Mouse (Mus musculus): ENCODE measurements around the gene Adamts8.

Gene Adamts8

DNA sequence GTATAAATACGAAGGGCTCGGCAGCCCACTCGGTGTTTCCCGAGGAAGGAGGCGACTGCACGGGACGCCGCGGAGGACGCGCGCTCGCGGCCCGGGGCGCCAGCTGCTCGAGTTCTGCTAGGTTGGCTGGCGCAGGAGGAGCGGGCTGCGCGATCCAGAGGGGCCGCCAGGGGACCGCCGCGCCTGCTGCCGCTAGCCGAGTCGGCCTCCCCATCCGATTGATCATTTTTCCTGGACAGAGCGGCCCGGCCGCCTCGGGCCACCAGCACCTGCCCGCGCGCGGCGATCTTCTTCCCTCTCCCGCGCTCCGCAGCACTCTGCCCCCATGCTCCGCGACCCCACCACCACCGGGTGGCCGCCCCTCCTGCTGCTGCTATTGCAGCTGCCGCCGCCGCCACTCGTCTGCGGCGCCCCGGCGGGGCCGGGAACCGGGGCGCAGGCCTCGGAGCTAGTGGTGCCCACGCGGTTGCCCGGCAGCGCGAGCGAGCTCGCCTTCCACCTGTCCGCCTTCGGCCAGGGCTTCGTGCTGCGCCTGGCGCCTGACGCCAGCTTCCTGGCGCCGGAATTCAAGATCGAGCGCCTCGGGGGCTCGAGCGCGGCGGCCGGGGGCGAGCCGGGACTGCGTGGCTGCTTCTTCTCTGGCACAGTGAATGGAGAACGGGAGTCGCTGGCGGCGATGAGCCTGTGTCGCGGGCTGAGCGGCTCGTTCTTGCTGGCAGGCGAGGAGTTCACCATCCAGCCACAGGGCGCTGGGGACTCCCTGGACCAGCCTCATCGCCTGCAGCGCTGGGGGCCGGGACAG is at the start of gene Adamts8:
Gene Adamts8 (plus strand): TSS at position 51 of the 802 bp plus-strand sequence.
- no peak for DNase-seq (ENCODE audit: low read depth, low spot score)

DNA sequence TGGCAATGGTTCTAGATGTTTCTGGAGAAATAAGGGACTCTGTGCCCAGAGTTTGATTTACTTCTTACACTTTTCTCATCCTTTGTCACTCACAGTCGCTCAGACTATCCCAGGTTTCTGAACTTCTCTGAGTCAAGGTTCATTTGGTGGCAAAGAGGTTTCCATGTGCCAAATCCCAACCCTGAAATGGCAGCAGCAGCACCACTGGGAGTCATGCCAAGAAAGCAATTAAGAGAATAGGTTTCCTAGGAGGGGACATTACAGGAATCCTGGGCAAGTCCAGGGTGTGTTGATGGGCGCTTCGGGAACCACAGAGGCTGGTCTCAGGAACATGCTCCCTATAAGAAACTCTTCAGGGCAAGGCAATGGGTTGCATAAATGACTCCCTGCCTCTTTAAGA is 46.7 kb upstream of the Adamts8 start:
- DNase-seq (ENCODE audit: low read depth, low spot score) = no peak

DNA sequence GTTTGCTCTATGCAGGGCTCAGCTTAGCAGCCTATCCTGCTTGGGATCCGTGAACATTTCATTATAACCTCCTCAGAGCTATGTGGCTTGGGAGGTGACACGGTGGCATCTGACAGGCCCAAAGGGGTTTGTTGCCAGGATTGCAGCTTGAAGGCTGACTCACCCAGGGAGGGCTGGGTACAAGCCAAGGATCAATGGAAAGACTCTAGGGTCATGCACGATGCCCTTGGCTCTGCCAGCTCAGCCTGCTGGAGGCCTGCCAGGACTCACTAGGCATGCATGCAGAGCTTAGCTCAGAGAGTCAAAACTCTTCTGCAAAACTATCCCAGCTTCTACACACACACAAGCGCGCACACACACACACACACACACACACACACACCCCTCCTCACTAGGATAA is 45.6 kb upstream of the Adamts8 start:
- DNase-seq (ENCODE audit: low read depth, low spot score) = no peak

DNA sequence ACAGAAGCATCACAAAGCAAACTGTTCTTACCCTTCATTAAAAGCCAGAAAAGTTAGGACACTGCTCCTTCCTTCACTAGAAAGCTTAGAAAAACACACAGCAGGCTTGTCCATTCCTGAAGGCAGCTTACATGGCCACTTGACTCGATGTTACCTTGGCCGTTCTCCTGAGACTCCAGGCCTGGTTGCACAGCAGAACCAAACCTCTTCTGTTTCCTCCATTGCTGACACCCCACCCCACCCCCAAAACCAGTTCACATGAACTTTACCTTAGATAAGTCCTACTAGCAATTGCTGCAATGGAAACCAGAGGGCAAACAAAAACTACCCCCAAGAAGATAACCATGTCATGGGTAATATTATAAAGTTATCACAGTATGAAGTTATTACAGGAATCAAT is 45.2 kb upstream of the Adamts8 start:
- DNase-seq (ENCODE audit: low read depth, low spot score) = no peak

DNA sequence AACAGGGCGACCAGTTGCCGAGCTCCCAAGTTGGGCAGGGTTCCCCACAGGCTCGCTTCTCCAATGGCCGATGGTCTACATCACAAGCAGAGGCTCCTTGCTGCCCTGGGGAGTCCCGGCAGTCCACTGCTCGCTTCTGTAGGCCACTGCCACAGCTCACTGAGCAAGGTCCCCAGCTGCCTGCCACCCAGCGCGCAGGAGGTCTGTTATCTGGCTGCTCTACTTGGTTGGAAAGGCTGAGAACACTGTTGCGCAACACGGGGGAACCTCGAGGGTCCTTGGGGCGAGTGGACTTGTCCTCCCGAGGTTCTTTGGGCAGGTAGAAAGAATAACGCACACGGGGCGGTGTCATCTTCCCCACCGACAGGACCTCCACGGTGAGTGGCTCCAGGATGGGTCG is 40.2 kb upstream of the Adamts8 start:
- DNase-seq (ENCODE audit: low read depth, low spot score) = no peak

DNA sequence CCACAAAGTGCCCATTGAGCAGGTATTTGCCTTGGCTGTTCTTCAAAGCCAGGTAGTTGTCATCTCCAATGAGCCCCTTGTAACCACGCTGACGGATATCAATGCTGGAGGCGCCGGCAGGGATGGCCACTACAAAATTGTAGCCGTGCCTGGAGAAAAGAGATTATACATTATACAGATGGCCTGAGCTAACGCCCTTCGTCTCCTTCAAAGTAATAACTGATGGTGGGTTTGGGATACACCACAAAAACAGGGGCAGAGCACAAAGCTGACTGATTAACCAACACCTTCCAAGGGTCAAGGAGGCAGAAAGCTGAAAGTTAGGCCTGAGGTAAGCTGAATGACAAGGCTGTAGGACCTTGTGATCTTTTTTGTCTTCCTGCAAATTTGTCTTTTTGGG is 39.7 kb upstream of the Adamts8 start:
- no peak for DNase-seq (ENCODE audit: low read depth, low spot score)

DNA sequence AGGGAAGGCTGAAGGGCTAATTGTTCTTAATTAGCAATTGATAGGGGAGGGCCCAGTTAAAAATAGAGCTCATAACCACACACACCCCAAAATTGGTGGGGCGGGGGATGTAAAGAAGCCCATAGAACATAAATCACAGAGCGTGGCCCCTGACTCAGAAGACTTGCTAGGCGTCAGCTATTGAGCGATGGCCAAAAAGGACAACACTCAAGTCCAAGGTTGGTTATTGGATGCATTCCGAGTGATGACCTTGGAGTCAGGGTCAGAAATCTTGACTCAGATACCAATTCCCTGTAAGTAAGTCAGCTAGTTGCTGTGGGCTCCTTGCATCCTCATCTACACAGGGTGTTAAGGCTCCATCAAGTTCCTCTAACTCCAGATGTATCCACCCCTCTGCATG is 39.1 kb upstream of the Adamts8 start:
- DNase-seq (ENCODE audit: low read depth, low spot score) = no peak

DNA sequence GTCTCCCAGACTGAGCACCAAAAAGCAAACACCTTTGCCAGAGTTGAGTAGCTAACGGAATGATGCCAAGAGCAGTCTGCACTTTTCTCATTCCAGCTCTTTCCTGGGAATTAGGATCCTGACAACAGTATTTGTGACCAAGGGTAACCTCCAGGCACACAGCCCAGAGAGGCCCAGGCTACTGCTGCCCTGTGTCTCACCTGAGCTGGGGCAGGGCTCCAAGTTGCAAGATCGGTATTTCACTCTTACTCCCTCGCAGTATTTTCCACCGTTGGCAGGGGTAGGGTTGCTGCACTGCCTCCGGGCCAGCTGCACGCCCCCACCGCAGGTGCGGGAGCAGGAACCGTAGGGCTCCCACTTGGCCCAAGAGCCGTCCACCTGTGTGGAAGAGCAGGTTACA is 36.5 kb upstream of the Adamts8 start:
- no peak for DNase-seq (ENCODE audit: low read depth, low spot score)

DNA sequence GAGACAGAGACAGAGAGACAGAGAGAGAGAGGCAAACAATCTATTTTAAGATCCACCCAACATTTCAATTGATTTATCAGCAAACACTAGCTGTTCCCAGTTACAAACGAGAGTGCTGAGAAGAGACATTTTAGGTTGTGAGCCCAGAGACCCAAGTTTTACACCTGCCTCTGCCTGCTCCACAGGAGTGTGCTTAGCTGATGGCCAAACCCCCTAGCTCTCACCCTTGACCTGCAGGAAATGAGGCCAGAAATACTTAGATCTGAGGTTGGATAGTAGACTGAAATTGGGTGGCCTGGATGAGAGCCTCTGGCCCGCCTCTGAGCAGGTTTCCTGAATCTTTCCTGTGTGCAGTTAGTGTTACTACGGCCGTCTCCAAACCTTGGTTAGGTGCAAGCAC is 35.9 kb upstream of the Adamts8 start:
- no peak for DNase-seq (ENCODE audit: low read depth, low spot score)

DNA sequence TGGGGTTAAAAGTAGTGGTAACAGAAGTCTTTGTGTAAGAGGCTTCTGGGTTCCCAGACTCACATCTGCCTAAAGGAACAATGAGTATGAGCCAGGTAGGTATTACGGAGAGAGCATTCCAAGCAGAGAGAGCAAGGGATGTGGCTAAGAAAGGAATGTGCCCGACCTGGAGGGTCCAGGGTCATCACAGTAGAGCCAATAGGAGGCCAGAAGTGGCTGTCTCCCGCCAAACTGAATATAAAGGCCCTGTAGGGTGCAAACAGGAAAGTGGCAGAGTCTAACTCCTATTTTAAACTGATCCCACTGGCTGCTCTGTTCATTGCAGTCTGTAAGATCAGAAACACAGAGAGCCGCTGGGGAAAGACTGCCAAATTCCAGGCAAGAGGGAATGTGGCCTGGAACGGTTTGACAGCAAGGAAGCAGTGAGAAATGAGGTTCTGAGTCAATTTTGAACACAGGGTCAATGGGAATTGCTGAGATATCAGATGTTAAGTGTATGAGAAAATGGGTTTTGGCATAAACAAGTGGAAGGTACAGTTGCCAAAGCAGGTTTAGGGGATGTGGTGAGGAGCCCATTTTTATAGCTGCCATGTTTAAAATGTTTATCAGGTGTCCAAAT is 34.6 kb upstream of the Adamts8 start:
- DNase-seq (ENCODE audit: low read depth, low spot score) = no peak

DNA sequence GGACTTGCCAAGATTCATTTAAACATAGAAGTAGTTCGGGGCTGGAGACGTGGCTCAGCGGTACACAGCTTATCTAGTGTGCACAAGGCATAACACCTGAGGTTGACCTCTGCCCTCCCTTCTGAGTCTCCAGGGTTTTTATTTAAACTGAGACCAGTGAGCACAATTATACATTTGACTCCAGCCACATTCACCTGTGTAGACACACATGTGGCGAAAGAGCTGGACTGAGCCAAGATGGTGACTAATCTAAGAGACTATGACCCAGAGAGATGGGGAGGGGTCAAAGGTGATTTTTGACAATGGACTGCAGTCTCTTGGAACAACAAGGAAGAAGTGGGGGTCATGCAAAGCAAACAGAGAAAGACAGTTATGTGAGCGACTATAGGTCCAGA is 34.1 kb upstream of the Adamts8 start:
- DNase-seq (ENCODE audit: low read depth, low spot score) = no peak

DNA sequence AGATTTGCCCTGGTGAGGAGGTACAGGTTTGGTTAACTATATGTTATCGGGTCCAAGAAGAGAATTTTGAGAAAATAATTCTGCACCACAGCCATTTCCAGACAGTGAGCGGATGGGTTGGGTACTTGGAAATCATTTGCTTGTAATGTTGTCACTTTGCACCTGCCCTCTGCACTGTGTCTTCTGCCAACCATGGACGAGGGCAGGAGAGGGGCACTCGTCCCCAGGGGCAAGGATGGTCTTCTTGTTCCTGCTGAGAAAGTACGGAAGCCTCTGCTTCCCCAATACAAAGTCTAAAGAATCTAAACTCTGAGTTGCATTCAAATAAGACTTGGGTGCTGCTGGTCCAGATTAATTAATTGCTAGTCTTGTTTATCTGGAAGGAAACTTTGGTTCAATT is 33.4 kb upstream of the Adamts8 start:
- DNase-seq (ENCODE audit: low read depth, low spot score) = no peak

DNA sequence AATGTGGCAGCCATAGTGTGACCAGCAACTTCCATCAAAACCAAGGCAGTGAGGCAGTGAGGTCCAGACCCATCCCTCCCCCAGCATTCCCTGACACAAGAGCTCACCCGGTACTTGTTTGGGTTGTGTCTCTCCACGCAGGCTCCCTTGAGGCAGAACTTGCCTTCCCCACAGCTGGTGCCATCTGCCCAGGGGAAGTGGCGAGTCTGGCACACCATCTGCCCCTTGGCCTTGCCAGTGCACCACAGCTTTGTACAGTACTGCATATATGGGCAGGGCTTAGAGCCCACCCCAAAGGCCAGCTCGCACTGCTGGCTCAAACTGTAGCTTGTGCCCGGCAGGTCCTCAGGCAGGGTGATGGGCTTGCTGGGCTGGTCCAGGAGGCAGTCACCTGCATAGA is 31.9 kb upstream of the Adamts8 start:
- DNase-seq (ENCODE audit: low read depth, low spot score) = no peak

DNA sequence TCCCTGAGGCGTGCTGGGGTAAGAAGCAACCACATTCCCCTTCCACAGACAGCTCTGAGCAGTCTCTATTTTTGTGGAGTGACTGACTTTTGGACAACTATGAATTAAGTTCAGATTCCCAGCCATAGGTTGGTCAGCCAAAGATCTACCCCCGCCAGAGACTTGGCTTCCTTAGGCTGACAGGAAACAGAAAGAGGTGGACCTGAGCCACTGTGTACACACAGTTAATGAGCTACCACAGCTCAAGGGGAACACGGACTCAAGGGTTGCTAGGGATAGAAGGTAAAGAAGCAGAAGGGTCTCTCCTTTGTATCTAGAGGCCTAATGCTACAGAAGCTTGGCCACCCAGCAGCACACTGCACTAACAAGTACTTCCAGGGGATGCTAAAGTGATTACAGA is 30.2 kb upstream of the Adamts8 start:
- DNase-seq (ENCODE audit: low read depth, low spot score) = no peak

DNA sequence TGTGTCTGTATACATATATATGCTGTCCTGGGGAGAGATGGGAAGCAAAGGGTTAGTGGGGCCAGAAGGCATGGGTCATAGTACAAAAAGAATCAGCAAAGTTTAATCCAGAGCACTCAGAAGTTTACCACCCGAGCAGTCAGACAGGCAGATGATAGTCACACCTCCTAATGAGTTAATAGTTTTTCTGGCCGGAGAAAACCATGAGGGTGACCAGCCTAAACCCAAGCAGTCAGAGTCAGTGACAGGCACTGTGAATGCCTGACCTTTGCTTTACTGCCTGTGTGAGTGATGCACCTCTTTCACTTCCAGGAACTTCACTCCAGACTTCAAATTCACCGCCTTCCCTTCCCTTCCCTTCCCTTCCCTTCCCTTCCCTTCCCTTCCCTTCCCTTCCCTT is 28.9 kb upstream of the Adamts8 start:
- no peak for DNase-seq (ENCODE audit: low read depth, low spot score)

DNA sequence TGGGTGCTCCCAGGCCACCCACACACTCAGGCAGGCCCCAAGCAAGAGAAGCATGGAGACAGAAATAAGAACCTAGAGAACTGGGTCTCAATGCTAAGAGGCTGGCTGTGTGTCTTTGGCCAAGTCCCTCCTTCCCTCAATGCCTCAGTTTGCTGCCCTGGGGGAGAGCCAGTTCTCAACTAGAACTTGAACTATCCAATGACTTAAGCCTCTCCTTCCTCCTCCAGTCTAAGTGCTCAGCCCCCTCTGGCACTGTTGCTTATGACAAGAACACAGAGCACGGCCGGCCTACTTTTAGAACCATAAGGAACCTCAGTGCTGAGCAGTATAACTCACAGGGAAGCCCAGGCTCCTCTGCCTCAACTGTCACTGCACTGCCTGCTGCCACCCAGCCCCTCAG is 28.1 kb upstream of the Adamts8 start:
- DNase-seq (ENCODE audit: low read depth, low spot score) = no peak

DNA sequence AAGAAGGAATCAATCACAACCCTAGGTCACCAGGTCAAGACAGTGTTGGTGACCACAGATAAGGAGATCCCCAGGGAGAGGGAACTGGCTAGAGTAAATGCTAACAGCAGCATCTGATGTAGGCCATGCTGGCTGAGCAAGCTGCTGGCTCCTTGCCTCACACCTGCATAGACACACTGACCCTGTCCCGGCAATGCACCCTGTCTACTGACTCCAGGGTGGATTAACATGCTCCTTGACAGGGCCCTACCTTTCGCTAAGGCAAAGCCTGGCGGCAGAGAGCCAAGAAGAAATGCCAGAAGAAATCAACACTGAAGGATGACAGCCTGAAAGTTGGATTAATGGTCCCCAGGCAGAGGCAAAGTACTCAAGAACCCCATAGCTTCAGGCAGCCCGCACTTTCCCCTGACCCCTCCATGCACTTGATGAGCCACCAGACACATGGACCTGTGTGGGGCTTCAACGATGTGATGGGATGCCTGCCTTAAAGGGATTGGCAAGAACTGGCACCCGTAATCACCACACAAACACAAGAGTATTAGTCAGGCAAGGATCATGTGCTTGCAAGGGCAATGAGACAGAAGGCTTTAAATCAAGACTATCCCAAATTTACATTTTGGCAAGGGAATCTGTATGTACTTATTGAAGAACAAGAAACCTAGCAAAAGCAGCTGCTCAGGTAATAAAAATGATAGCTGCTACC is 25.9 kb upstream of the Adamts8 start:
- no peak for DNase-seq (ENCODE audit: low read depth, low spot score)

DNA sequence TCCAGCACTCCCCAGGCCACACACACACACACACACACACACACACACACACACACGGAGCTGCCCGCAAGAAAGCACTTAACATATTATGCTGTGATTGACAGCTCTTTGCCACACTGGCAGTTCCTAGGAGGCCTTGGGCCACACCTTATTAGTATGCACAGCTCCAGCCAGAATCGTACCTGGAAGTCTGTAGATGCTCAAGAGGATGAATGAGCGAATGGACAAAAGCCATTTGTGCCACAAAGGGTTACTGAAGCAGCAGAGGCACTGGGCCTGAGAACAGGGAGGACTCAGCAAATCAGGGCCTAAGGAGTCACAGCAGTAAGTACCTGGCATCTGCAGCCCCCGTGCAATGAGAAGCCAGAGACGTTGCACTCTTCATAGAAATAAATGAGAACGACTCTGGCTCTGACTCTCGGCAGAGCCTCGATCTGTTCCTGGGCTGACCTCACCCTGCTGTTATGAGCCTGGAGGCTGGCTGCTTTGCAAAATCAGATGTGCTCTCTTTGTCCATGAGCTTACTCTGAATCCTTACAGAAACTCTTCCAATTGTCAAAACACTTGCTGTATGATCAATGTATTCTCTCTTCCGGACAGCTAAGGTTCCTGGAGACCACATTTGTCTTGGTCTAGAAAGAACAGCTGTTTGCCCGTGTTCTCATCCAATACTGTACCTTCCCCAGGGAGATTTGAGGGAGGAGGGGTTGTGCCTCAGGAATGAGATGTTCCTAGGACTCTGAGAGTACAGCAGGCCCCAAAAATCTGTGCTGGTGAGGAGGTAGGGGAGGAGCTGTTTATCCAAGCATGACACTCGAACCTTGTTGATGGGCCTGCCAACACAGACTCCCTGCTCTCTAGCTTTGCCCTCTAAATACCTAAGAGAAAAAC is 23.7 kb upstream of the Adamts8 start:
- no peak for DNase-seq (ENCODE audit: low read depth, low spot score)

DNA sequence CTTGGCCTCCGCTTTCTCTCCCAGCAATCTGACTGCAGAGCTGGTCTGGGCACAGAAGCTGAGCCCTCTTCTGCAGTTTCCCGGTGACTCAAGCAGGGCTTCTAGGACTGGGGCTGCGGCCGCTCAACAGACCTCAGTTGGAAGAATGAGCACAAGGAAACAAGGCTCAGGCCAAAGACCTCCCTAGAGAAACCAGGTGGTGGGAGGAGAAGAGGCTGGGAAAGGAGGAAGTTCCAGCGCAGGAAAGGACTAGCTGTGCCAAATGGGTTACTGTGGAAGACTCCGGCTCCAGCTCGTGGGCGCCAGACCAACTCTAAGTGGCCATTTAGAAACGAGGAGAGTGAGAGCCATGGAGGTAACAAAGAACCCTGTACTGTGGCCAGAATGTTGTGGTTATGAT is 22.7 kb upstream of the Adamts8 start:
- no peak for DNase-seq (ENCODE audit: low read depth, low spot score)

DNA sequence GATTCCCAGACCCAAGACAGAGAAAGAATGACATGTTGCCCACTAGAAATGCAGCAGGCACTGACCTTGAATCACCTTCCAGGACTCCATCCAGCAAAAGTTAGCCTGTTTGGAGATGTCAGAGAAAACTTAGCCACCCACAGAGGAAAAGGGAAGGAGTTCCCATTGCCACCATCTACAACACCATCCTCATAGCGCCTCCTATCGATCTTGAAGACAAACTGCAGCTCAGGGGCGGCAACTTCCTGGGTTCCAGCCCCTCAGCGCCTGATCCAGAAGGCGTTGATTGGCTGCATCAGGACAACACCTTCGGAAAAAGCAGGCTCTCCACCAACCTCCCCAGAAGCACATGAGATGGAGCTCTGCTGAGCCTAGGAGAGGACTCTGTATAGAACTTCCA is 21.6 kb upstream of the Adamts8 start:
- DNase-seq (ENCODE audit: low read depth, low spot score) = no peak

DNA sequence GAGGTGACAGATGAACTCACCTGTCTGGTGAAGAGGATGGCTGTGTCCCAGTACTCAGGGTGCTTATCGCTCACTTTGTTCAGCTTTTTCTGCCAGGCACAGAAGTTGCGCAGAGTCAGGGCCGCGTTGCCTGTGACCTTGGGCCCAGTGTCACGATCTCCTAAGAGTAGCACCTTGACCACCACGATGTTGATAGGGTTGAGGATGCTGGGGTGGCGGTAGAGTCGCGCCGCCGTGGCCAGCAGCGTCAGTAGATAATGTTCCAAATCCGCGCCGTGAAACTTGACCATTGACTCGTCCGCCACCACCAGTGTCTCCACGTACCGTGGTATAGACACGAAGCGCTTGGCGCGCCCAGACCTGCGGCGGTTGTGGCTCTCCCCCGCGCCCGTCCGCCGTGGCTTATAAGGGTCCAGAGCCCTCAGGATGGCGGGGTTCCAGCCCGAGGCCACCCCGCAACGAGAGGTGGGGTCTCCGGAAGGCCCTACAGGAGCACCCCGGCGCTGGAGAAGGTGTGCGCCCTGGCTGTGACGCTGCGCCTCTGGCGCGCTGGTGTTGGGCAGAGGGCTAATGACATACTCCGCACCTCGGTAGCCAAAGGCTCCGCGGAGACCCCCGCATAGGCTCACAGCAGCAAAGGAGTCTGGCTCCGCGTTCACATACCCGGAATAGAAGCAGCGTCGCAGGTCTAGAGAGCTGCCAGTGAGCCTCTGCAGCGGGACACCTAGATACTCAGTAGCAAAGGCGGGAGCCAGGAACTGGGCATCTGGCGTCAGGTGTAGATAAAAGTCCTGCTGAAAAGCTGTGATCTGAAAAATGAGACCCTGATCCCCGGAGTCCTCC is 20.9 kb upstream of the Adamts8 start:
- DNase-seq (ENCODE audit: low read depth, low spot score) = no peak
